Mouse (Mus musculus) olfactory bulb, adult 2 months (tissue): ENCODE results near the gene Rabep1. TPM values are rescaled to one million over a fixed set of nuclear protein-coding genes. Genes with fewer than 3 reads are reported as not detected.
"Not testable (repeated sequence)": the region's sequence is repeated elsewhere in the genome, so short reads cannot be mapped to it uniquely, and the experiment has no call there.

Experiments used
- H3K27ac ChIP-seq: fragments of 200-500 bp; 2 replicates; pipeline ENCODE4 v1.5.1; 2012; ENCODE audit warnings: low read depth, low read length; ENCODE audit not compliant: insufficient read depth
- H3K4me1 ChIP-seq: fragments of 200-500 bp; 2 replicates; pipeline ENCODE4 v1.6.1; 2012; ENCODE audit warnings: low read length; ENCODE audit not compliant: control insufficient read depth, insufficient read depth
- H3K4me3 ChIP-seq: fragments of 200-500 bp; 2 replicates; pipeline ENCODE4 v1.5.1; 2012; ENCODE audit warnings: mild to moderate bottlenecking, low read depth, low read length, moderate library complexity; ENCODE audit not compliant: insufficient read depth
- CTCF ChIP-seq: fragments of 200-500 bp; IDR thresholded peaks from 2 replicates; pipeline ENCODE4 v1.5.1; 2012; ENCODE audit warnings: low read depth, mild to moderate bottlenecking, low read length, moderate library complexity; ENCODE audit not compliant: insufficient read depth
- POLR2A ChIP-seq: fragments of 200-500 bp; IDR thresholded peaks from 2 replicates; pipeline ENCODE4 v1.6.1; 2012; ENCODE audit warnings: mild to moderate bottlenecking, low read depth, low read length, moderate library complexity; ENCODE audit not compliant: insufficient read depth
- WGBS: fragments of 180-500 bp; shearing (Covaris S2); methylation state at CpG from one replicate; pipeline ENCODE4 v1.1.7; 2018; 5-methylcytosine and 5-hydroxymethylcytosine counted together
- polyA plus RNA-seq: library from polyadenylated mRNA; stranded (reverse); fragments of >200 nt; gene quantifications from 2 replicates; pipeline ENCODE4 v1.2.4, GENCODE M21; 2012; ENCODE audit warnings: low replicate concordance; ENCODE audit not compliant: missing spikeins, insufficient read depth, insufficient read length

The Rabep1 gene
- polyA plus RNA-seq, 1 experiment: not detected

DNA sequence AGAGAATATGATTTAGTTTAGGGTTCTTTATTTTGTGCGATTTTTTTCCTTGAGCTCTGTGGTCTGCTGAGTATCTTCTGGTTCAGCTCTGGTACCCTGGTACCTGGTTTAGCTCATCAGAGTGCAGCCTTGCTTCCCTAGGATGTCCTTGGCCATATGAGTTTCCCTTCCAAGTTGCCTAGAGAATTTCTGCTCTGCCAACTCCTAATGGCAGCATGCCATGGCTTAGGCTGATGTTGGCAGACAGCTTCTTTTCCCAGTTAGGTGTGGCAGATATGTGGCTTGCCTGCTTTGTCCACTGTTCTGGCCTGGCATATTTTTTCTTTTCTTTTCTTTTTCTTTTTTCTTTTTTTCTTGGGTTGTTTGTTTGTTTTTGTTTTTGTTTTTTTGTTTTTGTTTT, 25.8 kb downstream of the Rabep1 start:
- Histone ChIP-seq H3K27ac (no peak overlapping the region), H3K4me1 (0 out of 2 replicates have a peak, but pooled peaks cover 2% of the 10 kb centered on the region), H3K4me3 (no peak overlapping the region)
- WGBS: 67% methylated on average over 1 of the region's 1 CpGs
- TF ChIP-seq POLR2A (no peak), CTCF (no peak)

DNA sequence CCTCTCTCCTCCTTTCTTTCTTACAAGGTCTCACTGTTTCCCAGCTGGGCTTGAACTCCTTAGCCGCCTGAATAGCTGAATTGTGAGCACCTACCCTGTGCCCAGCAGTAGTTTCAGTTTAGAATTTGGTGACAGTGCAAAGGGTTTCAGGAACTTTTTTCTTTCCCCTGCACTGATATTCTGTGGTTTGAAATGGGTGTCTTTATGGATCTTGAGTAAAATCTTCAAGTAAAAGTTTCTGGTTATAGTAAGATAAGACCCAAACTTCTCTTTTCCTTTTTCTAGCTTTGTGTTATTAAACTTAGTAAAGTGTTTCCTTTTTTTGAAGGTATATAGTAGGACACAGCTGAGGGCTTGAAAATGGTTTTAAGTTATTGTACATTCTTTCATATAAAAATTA, 26.5 kb downstream of the Rabep1 start:
- Histone ChIP-seq H3K27ac (no peak overlapping the region), H3K4me1 (0 out of 2 replicates have a peak, but pooled peaks cover 2% of the 10 kb centered on the region), H3K4me3 (no peak overlapping the region)
- no peak for TF ChIP-seq POLR2A
- TF ChIP-seq CTCF: no peak
- 85% methylated on average over 1 of the region's 1 CpGs for WGBS

DNA sequence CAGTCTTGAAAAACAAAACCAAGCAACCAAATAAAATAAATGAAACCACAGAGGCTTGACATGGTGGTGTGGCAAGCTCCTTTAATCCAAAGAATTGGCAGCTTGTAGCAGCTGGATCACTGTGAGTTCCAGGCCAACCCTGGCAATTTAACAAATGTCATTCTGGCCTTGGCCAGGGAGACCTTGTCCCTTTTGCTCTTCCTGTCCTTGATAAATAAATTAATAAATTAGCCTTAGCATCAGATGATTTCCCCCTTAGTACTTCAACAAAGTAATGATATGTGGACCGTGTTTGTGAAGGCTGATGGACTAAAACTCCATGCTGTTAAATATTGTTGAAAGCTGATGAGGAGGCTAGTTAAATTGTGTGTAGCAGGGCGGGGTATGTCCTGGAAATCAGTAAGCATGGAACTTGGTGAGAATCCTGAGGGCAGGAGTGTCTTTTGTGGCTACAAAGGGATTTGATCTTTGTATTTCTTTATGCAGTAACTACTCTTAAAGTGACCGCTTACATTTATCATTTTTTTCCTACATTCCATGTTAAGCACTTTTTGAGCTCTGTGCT, 27.3 kb downstream of the Rabep1 start:
- TF ChIP-seq POLR2A: no peak
- TF ChIP-seq CTCF: no peak
- 69% methylated on average over 3 of the region's 3 CpGs for WGBS
- H3K4me3 ChIP-seq: no peak overlapping the region

DNA sequence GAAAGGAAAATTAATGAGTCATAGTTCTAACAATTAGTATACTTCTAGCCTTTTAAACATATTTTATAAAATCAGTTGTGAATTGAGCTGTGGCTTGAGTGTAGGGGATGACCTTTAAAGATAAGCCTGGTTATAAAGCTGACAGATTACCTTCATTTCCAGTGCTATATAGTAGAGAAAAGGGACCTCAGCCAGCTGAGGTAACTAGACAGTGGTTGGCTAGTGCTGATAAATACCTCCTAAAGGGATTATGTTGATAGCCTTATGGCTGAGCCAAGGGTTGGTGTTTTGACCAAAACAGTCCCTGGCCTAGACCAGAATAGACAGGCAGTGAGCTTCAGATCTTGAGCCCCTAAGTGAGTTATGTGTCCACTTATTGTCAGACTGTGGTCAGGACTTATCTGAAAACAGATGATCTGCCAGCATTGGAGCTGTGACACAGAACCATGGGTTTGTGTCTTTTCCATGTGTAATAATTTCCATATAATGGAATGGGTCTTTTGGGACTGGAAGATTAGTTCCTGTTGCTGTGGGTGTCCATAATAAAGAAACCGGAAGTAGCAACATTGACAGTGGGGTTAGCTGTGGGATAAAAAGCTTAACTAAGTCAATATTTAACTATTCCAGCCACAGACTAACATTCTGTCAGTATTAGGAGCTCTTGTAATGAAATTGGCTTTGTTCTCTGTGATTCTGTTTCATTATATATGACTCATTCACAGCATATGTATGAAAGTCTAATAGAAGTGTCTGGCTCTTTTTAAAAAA, 29.5 kb downstream of the Rabep1 start:
- WGBS: 65% methylated on average over 1 of the region's 1 CpGs
- Histone ChIP-seq H3K27ac (no peak overlapping the region), H3K4me1 (peaks cover 6% of the 10 kb centered on the region), H3K4me3 (no peak overlapping the region)
- TF ChIP-seq POLR2A (no peak), CTCF (no peak)

More for the DNA sequence above, 27.3 kb downstream of the Rabep1 start:
- Histone ChIP-seq H3K4me1 (0 out of 2 replicates have a peak, but pooled peaks cover 2% of the 10 kb centered on the region), H3K27ac (no peak overlapping the region)

DNA sequence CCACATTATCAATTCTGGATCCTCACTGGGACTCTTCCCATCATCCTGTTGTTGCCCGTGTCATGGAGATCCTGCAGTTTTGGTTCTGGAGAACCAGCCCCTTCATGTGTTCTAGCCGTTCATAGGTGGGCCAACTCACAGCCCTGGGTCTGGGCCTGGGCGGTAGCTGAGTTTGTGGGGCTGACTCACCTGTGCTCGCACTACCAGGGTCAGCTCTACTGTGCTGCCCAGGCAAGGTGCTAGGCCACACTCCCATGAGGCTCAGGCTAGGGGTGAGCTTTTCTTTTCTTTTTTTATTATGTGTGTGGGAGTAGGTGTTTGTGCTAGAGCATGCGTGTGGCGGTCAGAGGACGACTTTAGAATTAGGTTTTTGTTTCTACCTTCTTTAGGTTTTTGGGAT, 33.1 kb downstream of the Rabep1 start:
- H3K27ac ChIP-seq: no peak overlapping the region
- H3K4me3 ChIP-seq: no peak overlapping the region
- TF ChIP-seq CTCF (no peak), POLR2A (no peak)
- peaks cover 6% of the 10 kb centered on the region for H3K4me1 ChIP-seq
- 77% methylated on average over 7 of the region's 7 CpGs for WGBS

DNA sequence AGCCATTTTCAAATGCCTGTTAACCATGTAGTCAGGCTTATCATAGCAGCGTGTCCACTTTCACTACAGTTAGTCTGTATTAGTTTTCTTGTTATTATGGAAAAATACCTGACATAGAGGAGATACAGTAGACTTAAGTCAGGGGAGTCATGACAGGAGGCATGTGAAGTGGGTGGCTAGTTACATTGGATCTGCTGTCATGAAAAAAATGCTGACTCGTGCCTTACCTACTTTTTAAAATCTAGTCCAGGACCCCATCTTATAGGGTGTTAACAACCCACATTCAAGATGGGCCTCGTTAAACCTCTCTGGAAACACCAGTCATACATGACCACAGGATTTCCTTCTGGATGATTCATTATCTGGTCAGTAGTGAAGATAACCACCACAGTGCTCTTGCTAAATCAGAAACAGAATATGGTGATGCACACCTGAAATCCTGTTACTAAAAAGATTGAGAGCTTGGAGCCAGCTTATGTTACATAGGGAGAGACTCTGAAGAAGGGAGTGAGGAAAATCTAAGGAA, 38.4 kb downstream of the Rabep1 start:
- Histone ChIP-seq H3K4me3 (no peak overlapping the region), H3K4me1 (no peaks in the 10 kb centered on the region), H3K27ac (no peak overlapping the region)
- 90% methylated on average over 3 of the region's 3 CpGs for WGBS
- TF ChIP-seq CTCF: no peak
- TF ChIP-seq POLR2A: no peak

DNA sequence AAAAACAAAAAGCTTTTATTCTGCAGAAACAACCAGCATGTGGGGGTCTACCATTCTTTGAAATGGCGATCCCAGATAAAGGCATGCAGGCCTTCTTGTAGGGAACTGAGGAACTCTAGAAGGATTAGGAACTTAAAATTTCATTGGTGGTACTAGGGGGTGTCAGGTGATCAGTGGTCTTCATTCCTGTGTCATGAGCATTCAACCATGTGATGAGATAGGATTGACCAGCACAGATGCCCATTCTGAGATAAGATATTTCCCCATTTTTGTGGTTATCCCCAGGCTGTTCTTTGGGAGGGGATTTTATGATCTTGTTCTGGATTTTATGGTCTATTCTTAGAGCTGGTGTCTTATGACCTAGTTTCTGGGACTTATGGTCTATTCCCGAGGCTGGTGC, 46.1 kb downstream of the Rabep1 start:
- H3K4me3 ChIP-seq: no peak overlapping the region

DNA sequence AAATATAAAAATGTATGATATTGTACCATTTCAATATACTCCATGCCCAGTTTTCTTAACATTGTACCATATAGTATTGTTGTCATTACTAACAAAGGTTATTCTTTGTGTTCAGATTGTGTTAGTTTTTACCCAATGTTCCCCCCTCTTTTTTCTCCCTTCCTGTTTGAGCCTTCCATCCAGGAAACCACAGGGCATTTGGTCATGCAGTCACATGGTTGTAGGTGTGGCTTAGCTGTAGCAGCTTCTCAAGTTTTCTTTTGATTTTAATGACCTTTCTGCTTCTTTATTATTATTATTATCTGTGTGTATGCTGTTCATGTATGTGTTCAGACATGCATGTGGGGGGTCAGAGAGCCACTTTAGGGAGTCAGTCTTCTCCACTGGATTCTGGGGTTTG, 47.0 kb downstream of the Rabep1 start:
- Histone ChIP-seq H3K4me3 (no peak overlapping the region), H3K4me1 (no peaks in the 10 kb centered on the region), H3K27ac (no peak overlapping the region)
- no peak for TF ChIP-seq CTCF
- no peak for TF ChIP-seq POLR2A

More for the DNA sequence above, 46.1 kb downstream of the Rabep1 start:
- no peak for TF ChIP-seq CTCF
- no peak for TF ChIP-seq POLR2A
- H3K27ac ChIP-seq: no peak overlapping the region
- no peaks in the 10 kb centered on the region for H3K4me1 ChIP-seq
- WGBS: 90% methylated on average over 2 of the region's 2 CpGs

DNA sequence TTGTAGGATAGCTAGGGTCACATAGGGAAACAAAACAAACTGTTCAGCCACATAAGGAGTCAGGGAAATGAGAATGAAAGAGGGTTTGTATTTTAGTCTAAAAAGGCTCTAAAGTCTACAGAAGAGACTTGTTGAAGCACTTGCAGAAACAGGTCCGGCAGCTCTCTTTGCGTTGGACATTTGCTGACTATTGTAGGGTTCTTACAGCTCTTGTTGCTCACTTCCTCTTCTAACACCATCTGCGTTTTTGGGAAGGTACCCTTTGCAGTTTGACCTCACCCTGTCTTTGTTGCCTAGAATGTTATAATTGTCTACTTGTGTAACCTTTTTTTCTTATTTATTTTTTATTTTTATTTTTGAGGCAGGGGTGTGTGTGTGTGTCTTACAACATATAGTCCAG, 53.1 kb downstream of the Rabep1 start:
- no peak for TF ChIP-seq CTCF
- no peak for TF ChIP-seq POLR2A
- 74% methylated on average over 3 of the region's 3 CpGs for WGBS
- Histone ChIP-seq H3K4me3 (no peak overlapping the region), H3K27ac (no peak overlapping the region), H3K4me1 (no peaks in the 10 kb centered on the region)

DNA sequence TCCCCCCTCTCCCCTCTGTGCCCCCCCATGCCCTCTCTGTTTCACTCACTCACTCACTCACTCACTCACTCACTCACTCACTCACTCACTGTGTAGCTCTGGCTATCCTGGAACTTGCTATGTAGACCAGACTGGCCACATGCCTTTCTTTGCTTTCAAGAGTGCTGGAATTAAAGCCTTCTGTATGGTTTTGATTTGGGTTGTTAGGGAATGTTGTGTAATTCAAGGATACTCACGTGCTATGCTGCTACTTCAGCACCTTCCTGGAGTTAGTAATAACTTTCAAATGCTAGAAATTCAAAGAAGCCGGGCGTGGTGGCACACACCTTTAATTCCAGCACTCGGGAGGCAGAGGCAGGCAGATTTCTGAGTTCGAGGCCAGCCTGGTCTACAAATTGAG, 53.6 kb downstream of the Rabep1 start:
- not testable (repeated sequence) for H3K27ac ChIP-seq
- 95% methylated on average over 5 of the region's 5 CpGs for WGBS

More for the DNA sequence above, 53.6 kb downstream of the Rabep1 start:
- H3K4me1 ChIP-seq, H3K4me3 ChIP-seq: not testable (repeated sequence)
